Mouse (Mus musculus) heart, adult 2 months (tissue): Measurements from ENCODE around the gene Cd96. TPM values are rescaled to one million over a fixed set of nuclear protein-coding genes. Genes with fewer than 3 reads are reported as not detected.

Experiments
- DNase-seq, 2 experiments: peaks; one replicate each; pipeline ENCODE4 v3.0.0; 2021
- H3K27ac ChIP-seq: fragments of 200-600 bp; 2 replicates; pipeline ENCODE4 v1.8.1; 2022
- H3K27me3 ChIP-seq: fragments of 200-500 bp; 2 replicates; pipeline ENCODE4 v1.6.1; 2012; ENCODE audit warnings: mild to moderate bottlenecking, low read length, inconsistent platforms, mixed read lengths; ENCODE audit not compliant: control insufficient read depth, insufficient read depth
- H3K36me3 ChIP-seq: fragments of 200-500 bp; 2 replicates; pipeline ENCODE4 v1.6.1; 2012; ENCODE audit warnings: low read length, inconsistent platforms; ENCODE audit not compliant: control insufficient read depth, insufficient read depth
- H3K4me1 ChIP-seq: fragments of 200-500 bp; 2 replicates; pipeline ENCODE4 v1.6.1; 2011; ENCODE audit warnings: low read length; ENCODE audit not compliant: control insufficient read depth, insufficient read depth
- H3K4me3 ChIP-seq: fragments of 200-600 bp; 2 replicates; pipeline ENCODE4 v1.8.1; 2022
- H3K79me2 ChIP-seq: fragments of 200-500 bp; replicated peaks from 2 replicates; pipeline ENCODE4 v1.6.1; 2012; ENCODE audit warnings: mild to moderate bottlenecking, inconsistent platforms, low read length, moderate library complexity, mixed read lengths; ENCODE audit not compliant: control insufficient read depth, insufficient read depth
- H3K9ac ChIP-seq: fragments of 200-500 bp; 2 replicates; pipeline ENCODE4 v1.6.1; 2012; ENCODE audit warnings: low read depth, mild to moderate bottlenecking, control low read depth, inconsistent platforms, low read length, mixed read lengths
- CTCF ChIP-seq: fragments of 200-600 bp; IDR thresholded peaks from 2 replicates; pipeline ENCODE4 v1.8.1; 2022; ENCODE audit warnings: antibody characterized with exemption, mild to moderate bottlenecking, moderate library complexity
- EP300 ChIP-seq: fragments of 200-500 bp; IDR thresholded peaks from 2 replicates; pipeline ENCODE4 v1.6.1; 2011; ENCODE audit warnings: low read depth, low read length, control low read depth; ENCODE audit not compliant: insufficient read depth
- POLR2A ChIP-seq: fragments of 200-500 bp; IDR thresholded peaks from 2 replicates; pipeline ENCODE4 v1.6.1; 2011; ENCODE audit warnings: mild to moderate bottlenecking, low read depth, low read length, control low read depth; ENCODE audit not compliant: insufficient read depth
- WGBS: fragments of 180-500 bp; shearing (Covaris S2); methylation state at CpG from one replicate; pipeline ENCODE4 v1.1.7; 2018; 5-methylcytosine and 5-hydroxymethylcytosine counted together
- intact Hi-C: fragments of 180-260 bp; cut with DNase I; formaldehyde crosslinking; loops from one replicate; pipeline ENCODE4 v1.15.1; 2025
- polyA plus RNA-seq: library from polyadenylated mRNA; depleted of rRNA; stranded (reverse); fragments of >200 nt; gene quantifications from 2 replicates; pipeline ENCODE4 v1.2.3, GENCODE M21; 2012
- total RNA-seq, 2 experiments: library from RNA; stranded (reverse); gene quantifications; 2 replicates each; pipeline ENCODE4 v1.2.3; 2021

The Cd96 gene
- total and polyA plus RNA-seq, 3 experiments = 0.18 TPM; not detected in 2

DNA sequence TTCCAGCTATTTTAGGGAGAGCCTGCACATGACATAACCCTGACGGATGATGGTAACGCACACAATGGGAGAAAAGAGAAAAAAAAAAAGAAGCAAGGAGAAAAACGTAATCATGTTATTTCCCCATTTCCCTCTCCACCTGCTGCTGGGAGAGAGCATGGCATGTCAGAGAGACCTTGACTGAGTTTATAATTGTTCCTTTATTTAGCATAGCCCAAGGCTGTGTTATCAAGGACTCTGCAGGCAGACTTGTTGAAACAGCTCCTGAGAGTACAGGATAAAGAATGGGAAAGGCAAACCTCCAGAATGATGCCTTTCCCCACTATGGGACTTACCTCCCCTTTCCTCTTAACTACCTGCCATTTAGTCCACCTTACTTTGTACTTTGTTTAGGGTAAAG lies 26.9 kb upstream of the Cd96 start:
- no peaks in the 10 kb centered on the region for H3K79me2 ChIP-seq
- intact Hi-C loops = no loop called here
- H3K27me3 ChIP-seq = no peaks in the 10 kb centered on the region
- WGBS = 53% methylated on average over 3 of the region's 3 CpGs
- H3K36me3 ChIP-seq = no peaks in the 10 kb centered on the region
- no peak for DNase-seq
- no peak overlapping the region for H3K27ac ChIP-seq
- TF ChIP-seq CTCF = peak; percentile 48
- no peak for TF ChIP-seq EP300
- no peak overlapping the region for H3K4me3 ChIP-seq
- H3K9ac ChIP-seq = no peak overlapping the region
- no peaks in the 10 kb centered on the region for H3K4me1 ChIP-seq

DNA sequence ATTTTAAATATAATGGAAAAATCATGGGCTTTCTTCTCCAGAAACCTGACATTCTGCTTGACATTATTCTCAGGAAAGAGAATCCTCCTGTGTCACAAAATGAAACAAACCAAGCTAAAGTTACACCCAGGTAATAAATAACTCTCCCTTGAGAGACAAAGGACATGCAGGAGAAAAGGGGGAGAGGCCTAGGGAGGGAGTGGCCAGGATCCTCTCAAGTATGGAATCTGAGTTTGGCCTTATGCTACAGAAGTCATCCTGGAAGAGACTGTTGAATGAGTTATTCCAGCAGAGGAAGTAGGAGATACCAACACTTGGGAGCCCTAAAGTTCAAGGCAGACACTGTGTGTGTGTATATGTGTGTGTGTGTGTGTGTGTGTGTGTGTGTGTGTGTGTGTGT lies 2.2 kb upstream of the Cd96 start:
- Histone ChIP-seq H3K4me3 (no peak overlapping the region), H3K36me3 (no peaks in the 10 kb centered on the region), H3K9ac (no peak overlapping the region), H3K79me2 (no peaks in the 10 kb centered on the region), H3K4me1 (no peaks in the 10 kb centered on the region), H3K27me3 (no peaks in the 10 kb centered on the region), H3K27ac (no peak overlapping the region)
- intact Hi-C loops = no loop called here
- DNase-seq = no peak
- no peak for TF ChIP-seq EP300
- no peak for TF ChIP-seq CTCF
- TF ChIP-seq POLR2A = no peak

GRCm38 (mm10) chr16:46121420-46121819 lies 1.4 kb upstream of the Cd96 start:
- Histone ChIP-seq H3K36me3 (no peaks in the 10 kb centered on the region), H3K9ac (no peak overlapping the region), H3K4me3 (no peak overlapping the region), H3K27ac (no peak overlapping the region), H3K79me2 (no peaks in the 10 kb centered on the region), H3K27me3 (no peaks in the 10 kb centered on the region), H3K4me1 (no peaks in the 10 kb centered on the region)
- intact Hi-C loops = no loop called here
- peak in 1 of 2 experiments; percentile 18 for DNase-seq
- 32% methylated on average over 2 of the region's 2 CpGs for WGBS
- TF ChIP-seq POLR2A = no peak
- peak; percentile 74 for TF ChIP-seq CTCF
- TF ChIP-seq EP300 = no peak

GRCm38 (mm10) chr16:46120607-46121006 lies 556 bp upstream of the Cd96 start:
- TF ChIP-seq CTCF (no peak), POLR2A (no peak)
- H3K36me3 ChIP-seq = no peaks in the 10 kb centered on the region
- no peaks in the 10 kb centered on the region for H3K79me2 ChIP-seq
- no peak for DNase-seq
- no peaks in the 10 kb centered on the region for H3K27me3 ChIP-seq
- H3K4me1 ChIP-seq = no peaks in the 10 kb centered on the region
- WGBS = 35% methylated on average over 3 of the region's 3 CpGs
- no peak overlapping the region for H3K27ac ChIP-seq
- no peak overlapping the region for H3K9ac ChIP-seq
- intact Hi-C loops = no loop called here
- no peak overlapping the region for H3K4me3 ChIP-seq

- intact Hi-C loops = no loop called here
- H3K4me1 ChIP-seq = no peaks in the 10 kb centered on the region
- no peaks in the 10 kb centered on the region for H3K79me2 ChIP-seq
- no peak overlapping the region for H3K4me3 ChIP-seq
- H3K27me3 ChIP-seq = no peaks in the 10 kb centered on the region
- no peak overlapping the region for H3K27ac ChIP-seq
- H3K9ac ChIP-seq = no peak overlapping the region
- WGBS = 82% methylated on average over 3 of the region's 3 CpGs
- DNase-seq = no peak
- no peaks in the 10 kb centered on the region for H3K36me3 ChIP-seq
- TF ChIP-seq POLR2A = no peak
Observed at GRCm38 (mm10) chr16:46117645-46118044, 2.4 kb downstream of the Cd96 start.

DNA sequence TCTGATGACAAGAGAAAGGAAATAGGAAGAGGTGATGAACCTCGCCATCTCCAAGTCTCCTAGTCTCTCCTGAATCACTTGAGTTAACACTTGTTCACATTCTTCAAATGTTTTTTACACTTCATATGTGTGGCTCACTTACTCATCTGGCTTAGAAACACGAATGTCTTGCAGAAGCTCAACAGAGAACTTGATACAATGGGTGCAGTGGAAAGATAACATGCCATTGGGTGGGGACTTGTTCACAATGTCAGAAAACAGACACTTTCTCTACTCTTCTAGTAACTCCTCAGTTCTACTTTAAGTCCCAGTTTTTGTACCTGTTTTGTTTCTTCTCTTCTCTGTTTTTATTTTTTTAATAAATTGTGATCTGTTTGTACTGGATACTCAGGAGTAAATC lies 5.3 kb downstream of the Cd96 start:
- Histone ChIP-seq H3K27me3 (no peaks in the 10 kb centered on the region), H3K27ac (no peak overlapping the region), H3K4me3 (no peak overlapping the region), H3K79me2 (no peaks in the 10 kb centered on the region), H3K36me3 (no peaks in the 10 kb centered on the region), H3K4me1 (no peaks in the 10 kb centered on the region), H3K9ac (no peak overlapping the region)
- 38% methylated on average over 2 of the region's 2 CpGs for WGBS
- intact Hi-C loops = no loop called here
- TF ChIP-seq EP300 = no peak
- TF ChIP-seq POLR2A = no peak
- no peak for TF ChIP-seq CTCF
- DNase-seq = no peak

DNA sequence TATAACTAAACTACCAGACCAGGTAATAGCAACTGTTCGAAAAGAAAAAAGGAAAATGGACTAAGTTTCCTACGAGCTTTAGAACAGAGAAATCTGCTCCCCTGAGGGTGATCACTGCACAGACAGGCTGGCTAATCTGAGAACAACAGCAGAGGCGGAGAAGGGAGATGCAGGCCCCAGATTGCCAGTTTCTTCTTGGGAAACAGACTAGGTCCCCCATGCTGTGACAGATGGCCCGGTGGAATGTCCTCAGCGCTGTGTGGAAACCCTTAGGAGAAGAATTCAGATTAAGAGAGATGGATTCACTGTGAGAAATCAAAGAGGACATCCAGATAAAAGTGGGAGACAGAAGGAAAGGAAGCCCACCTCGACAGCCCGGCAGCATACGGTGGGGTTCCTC lies 10.5 kb downstream of the Cd96 start:
- intact Hi-C loops = no loop called here
- WGBS = 34% methylated on average over 8 of the region's 8 CpGs
- H3K79me2 ChIP-seq = no peaks in the 10 kb centered on the region
- H3K4me1 ChIP-seq = no peaks in the 10 kb centered on the region
- H3K9ac ChIP-seq = no peak overlapping the region
- no peak for DNase-seq
- no peak overlapping the region for H3K4me3 ChIP-seq
- no peaks in the 10 kb centered on the region for H3K27me3 ChIP-seq
- no peak for TF ChIP-seq EP300
- no peak for TF ChIP-seq CTCF
- no peak for TF ChIP-seq POLR2A
- no peaks in the 10 kb centered on the region for H3K36me3 ChIP-seq
- H3K27ac ChIP-seq = no peak overlapping the region
